Mouse (Mus musculus): Measurements from ENCODE around the gene Capn15.
A peak's percentile ranks its signal among the peaks of the same experiment; 100 is the strongest.

The Capn15 gene

DNA sequence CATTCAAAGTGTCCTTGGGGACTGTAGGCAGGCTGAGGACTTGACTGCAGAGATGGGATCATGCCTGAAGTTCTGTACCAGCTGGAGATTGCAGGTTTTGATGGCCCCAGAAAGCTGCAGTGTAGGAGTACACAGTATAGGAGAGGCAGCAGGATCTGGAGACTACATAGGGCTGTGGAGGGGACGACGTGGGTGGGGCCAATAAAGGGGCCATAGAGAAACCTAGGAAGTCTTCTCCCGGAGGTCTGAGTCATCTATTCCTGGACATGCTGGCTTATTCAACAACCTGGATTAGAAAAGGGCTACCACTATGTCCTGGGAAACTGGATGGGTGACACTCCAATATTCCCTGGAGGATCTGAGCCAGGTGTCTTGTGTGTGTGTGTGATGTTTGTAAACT lies 29.9 kb downstream of the Capn15 start:
- DNase-seq (ENCODE audit: low spot score in 2 of 2): no peak

DNA sequence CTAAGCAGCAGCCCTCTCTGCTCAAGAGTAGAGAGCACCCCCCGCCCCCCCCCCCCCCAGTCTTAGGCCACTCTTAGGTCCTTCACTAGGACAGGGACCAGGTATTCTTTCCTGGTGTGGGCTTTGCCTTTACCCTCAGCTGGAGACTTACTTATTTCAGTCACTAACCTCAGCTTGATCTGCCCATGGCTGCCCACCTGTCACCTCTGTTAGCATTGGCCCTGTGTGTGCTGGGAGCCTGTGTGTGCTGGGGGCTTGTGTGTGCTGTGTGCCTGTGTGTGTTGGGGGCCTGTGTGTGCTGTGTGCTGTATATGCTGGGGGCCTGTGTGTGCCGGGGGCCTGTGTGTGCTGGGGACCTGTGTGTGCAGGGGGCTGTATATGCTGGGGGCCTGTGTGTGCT lies 30.9 kb downstream of the Capn15 start:
- DNase-seq (ENCODE audit: low spot score in 2 of 2): no peak

DNA sequence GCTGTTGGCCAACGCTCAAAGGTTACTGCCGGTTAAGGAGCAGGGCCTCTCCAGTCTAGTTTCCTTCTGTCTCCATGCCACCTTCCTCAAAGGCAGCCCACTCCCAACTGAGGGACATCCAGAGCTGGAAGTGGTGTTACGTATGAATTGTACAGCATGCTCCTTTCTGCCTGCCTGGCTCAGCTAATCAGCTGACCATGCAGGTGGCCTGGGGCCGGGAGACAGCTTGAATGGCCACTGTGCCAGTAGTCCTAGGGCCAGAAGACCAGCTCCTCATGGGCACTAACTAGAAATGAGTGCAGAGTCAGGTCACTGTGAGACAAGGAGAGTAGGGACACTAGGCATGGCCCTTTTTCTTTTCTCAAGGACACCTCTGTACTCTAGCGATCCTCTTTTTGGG lies 32.4 kb downstream of the Capn15 start:
- DNase-seq (ENCODE audit: low spot score in 2 of 2): no peak

DNA sequence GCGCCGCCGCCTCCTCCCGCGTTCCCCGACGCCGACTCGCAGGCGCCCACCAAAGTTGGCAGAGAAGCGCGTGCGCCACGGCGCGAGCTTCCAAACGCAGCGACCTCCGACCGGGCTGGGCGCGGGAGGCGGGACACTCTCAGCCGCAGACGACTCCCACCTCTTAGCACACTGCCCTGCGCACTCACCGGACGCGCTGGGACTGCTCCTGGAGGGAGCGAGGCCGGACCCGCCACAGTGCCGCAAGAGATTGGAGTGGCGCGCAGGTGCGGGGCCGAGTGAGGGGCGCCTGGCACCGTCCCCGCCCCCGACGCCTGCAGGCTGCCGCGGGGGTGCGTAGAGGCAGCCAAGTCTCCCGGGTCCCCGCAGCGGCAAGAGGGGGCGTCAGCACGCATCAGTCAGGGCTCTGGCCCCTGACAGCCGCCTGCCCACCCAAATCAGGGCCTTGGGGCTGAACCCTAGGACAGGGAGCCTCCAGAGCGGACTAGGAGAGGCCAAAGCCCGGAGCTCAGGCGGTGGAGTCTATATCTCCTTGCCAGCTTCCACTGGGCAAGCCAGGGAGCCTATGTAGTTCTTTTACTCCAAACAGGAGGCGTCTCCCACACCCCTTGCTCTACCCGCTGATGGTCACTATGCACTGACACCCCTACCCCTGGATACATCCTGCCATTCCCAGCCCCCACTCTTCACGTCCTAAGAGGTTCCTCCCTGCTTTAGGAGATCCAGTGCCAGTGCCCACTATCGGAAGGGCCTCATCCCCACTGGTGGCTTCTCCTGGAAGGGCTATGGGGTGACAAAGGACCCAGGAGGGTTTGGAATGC lies 33.6 kb downstream of the Capn15 start, which contains the start of gene A930017K11Rik:
Gene A930017K11Rik (minus strand): TSS at position 763 of the 821 bp plus-strand sequence.
- no peak for DNase-seq (ENCODE audit: low spot score in 2 of 2)

DNA sequence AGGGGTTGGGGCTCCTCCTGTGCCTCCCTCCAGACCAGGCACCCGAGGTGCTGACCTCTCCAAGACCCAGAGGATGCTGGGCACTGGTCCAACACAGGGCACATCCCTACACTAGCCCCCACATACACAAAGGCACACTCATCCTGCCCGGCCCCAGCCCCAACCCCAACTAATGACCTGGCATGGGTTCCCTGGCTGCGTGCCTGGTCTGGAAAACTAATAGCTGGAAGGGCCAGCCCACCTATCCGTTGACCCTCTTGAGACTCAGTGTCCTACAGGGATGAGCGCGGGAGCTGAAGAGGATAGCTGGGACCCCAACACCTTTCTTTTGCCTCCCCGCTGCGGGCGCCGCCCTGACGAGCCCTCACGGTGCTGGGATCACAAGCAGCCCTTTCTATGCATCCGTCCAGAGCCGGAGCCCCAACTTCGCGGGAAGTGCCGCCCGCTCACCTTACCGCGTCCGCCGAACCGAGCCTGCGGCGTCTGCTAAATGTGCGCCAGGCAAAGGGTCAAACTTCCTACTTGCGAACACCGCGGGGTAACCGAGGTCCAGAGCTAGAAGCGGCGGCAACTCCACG lies 34.3 kb downstream of the Capn15 start:
- no peak for DNase-seq (ENCODE audit: low spot score in 2 of 2)

DNA sequence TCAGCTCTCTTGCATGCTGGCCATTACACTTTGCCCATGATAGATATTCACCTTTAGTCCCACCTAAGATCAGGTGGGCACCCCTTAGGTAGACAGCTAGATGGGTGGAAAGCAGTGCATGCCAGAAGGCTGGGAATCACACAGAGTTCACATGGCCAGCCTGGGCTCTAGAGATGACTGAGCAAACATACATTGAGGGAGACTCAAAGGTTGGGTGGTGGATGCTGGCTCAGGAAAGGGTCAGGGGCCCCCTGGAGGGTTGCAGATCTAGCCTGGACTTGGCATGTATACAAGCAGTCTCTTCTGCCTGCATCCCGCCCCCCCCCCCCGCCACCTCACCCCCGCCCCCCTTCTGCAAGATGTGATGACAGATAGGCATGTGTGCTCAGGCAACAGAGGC lies 34.9 kb downstream of the Capn15 start:
- DNase-seq (ENCODE audit: low spot score in 2 of 2): no peak

DNA sequence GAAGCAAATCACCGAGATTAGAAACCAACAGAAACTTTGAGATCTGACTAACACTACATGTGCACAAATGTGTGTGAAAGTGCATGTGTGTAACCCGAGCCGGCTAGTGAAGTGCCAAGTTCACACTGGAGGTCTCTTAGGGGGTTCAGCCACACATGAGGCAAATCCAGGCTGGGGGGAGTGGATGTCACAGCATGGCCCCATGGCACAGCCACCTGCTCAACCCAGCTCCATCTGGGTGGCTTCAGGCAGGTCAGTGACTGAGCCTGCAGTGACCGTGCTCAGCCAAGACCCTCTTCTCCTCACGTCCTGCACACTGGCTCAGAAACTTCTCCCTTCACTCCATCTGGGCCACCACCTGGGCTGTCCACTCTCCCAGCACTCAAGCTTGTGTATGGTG lies 35.6 kb downstream of the Capn15 start:
- DNase-seq (ENCODE audit: low spot score in 2 of 2): no peak

DNA sequence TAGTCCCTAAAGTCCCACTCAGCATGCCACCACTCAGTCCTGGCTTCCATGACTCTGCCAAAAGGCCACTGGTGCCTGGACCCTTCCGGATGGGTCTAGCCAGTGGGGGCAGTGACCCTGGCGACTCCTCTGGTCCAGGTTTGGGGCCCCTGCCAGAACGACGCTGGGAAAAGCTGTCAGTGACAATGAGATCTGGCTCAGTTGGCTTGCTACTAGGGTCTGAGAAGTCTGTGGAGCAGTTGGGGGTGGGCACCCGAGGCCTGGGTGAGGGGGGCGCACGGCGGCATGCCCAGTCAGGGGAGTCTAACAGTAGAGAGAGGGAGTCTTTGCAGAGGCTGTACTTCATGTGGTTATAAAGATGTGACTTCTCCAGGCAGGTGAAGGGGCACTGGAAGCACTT lies 37.5 kb downstream of the Capn15 start:
- no peak for DNase-seq (ENCODE audit: low spot score in 2 of 2)

DNA sequence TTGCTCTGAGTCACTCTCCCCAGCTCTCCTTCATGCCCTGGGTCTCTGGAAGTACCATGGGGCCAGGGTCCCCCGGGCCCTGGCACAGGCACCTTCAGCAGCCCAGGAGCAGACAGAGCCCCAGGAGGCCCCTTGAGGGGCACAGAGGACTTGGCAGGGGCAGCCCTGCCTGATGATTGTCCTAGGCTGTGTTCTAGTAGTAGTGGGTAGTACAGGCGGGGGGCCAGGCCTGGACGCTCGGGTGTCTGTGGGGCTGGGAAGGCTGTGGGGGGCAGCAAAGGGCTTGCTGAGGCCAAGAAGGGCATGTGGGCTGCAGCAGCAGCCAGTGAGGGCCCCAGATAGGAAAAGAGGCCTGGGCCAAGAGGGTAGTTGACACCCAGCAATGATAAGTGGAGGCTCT lies 38.0 kb downstream of the Capn15 start:
- no peak for DNase-seq (ENCODE audit: low spot score in 2 of 2)

DNA sequence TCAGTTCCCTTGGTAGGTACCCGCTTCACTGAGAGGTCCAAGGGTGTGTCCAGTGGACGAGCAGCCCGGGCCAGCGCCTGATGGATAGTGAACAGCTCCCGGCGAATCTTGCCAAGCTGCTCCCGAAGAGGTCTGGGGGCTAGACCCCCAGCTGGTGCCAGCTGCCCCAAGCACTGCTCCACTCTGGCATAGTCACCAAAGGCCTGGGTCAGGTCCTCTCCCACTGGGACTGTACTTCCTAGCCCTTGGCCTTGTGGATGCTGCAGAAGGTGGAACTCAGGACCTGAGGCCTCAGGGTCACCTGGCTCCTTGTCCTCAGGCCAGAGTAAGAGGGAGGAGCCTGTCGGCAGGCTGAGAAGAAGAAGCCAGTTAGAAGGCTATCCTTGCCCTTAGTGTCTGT lies 38.7 kb downstream of the Capn15 start:
- DNase-seq (ENCODE audit: low spot score in 2 of 2): no peak

DNA sequence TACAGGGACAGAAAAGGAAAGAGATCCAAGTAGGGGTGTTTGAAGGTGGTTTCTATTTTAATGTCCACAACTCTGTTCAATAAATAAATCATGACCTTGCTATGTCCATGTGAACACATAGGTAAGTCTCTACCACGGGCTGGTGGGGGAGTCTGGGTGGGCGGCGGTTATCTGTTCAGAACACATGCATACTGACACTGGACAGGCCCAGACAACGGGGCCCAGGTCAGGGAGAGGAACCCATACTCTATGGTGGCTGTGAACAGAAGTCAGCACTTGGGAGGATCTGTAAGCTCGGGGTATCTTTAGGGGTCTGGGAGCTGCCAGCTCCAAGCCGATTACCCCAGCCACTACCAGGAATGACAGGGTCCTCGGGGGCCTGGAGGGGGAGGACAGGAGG lies 39.2 kb downstream of the Capn15 start:
- no peak for DNase-seq (ENCODE audit: low spot score in 2 of 2)

DNA sequence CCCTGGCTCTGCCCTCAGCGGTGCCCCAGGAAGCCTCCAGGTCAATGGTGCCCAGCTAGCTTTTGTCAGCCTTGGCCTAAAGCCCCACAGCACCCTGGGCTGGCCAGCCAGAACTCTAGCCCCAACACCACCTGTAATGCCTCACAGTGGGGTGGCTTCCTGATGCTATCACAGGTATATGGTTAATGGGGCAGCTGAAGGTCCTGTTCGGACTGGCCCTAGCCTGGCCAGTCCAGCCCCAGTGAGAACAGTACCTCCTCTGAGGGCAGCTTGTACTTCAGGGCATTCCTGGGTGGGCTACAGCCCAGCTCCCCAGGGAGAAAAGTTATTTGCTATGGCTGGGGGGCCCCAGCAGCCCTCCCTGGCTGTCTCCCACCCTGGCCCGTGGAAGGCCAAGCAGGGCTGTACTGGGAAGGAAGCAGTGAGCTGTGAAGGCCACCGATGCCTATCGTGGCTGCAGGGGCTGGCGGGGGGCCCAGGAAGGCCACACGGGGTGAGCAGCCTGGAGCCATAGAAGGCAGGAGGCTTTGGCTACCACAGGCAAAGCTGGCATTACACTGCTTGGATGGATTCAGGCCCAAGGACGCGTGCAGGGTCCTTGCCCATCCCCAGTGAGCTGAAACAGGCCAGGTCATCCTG lies 40.0 kb downstream of the Capn15 start:
- no peak for DNase-seq (ENCODE audit: low spot score in 2 of 2)

DNA sequence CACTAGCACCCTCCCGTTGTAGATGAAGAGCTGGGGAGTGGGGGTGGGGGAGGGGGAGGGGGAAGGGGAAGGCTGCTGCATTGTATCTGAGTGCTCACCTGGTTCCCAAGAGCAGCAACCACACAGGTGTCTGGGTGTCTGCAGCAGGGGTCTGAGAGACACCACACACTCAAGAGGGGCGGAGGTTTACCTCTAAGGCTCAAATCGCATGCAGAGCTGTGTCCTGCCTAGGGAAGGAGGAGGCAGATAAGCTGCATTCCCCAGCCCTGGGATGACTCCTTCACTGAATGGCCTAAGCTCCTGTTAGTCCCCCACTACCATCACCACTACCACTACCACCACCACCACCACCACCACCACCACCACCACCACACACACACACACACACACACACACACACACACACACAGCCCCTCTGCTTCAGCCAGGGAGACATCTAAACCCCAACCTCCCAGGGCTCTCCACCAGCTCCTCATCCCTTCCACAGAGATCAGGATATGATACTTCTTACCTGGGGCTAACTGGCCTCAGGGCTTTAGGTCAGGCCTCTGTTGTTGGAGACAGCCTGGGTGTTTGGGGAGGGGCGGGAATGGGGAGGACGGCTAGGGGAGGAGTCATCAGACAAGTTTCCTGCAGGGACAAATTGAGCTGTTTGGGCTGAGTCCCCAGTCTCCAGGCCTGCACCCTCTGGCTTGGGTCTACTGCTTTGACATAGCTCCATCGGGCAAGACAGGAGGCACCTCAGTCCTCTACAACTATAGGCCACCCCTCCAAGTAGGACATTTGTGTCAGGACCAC lies 41.0 kb downstream of the Capn15 start, which contains the start of the genes Pigq and Nhlrc4:
Gene Pigq (minus strand): TSS at position 571 of the 798 bp plus-strand sequence.
Gene Nhlrc4 (minus strand): TSS at position 596 of the 798 bp plus-strand sequence.
- DNase-seq (ENCODE audit: low spot score in 2 of 2): no peak

DNA sequence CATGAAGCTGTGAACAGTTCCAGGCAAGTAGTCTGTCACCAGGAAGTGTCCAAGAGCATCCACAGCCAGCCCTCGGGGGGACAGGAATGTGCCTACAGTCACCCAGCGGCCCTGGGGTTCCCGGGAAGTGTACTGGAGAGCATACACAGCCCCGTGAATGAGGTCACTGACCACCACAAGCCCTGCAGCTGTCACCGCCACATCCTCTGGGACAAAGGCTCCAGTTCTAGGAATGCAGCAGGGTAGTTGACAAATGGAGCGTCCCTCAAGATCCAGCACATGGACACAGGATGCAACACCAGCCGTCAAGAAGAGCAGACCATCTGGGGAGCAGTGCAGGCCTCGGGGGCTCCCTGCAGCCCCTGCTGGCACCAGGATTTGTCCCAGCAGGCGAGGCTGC lies 41.8 kb downstream of the Capn15 start:
- no peak for DNase-seq (ENCODE audit: low spot score in 2 of 2)

DNA sequence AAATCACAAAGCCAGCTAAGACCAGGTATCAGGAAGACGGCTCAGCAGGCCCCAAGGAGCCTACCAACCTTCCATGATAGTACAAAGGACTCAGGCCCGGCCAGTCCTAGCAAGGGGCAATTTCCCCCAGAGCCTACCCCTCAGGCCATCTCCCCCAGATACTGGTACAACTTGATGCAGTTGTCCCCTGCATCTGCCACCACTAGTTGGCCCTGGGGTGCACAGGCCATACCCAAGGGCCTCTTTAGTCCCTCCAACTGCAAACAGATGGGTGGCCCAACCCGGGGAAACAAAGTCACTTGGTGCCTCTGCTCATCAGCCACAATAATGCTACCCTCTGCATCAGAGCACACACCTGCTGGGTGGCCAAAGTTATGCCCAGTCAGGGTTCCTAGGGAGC lies 42.4 kb downstream of the Capn15 start:
- no peak for DNase-seq (ENCODE audit: low spot score in 2 of 2)

DNA sequence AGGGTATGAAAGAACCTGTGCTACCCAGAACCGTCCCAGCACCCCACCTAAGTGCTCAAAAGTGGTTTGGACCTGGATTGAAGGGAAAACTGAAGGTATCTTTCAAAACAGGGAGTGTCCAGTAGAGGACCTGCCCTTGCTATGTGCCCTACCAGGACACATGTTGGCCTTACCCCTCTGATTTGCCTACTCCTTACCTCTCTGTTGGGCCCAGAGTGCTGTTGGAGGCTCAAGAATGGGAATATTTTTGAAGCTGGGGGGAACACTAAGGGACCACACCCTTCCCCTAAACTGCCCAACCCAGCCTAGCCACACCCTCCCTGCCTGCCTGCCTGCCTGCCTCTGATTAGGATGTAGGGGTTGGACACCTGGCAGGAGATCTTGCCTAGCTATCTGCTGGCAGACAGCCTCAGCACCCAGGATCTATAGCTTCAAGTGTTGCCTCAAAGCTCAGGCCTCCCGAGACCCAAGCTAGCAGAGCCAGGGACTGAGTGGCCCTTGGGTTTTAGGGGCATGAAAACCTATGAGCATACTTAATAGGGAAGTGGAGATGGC lies 42.9 kb downstream of the Capn15 start:
- no peak for DNase-seq (ENCODE audit: low spot score in 2 of 2)

DNA sequence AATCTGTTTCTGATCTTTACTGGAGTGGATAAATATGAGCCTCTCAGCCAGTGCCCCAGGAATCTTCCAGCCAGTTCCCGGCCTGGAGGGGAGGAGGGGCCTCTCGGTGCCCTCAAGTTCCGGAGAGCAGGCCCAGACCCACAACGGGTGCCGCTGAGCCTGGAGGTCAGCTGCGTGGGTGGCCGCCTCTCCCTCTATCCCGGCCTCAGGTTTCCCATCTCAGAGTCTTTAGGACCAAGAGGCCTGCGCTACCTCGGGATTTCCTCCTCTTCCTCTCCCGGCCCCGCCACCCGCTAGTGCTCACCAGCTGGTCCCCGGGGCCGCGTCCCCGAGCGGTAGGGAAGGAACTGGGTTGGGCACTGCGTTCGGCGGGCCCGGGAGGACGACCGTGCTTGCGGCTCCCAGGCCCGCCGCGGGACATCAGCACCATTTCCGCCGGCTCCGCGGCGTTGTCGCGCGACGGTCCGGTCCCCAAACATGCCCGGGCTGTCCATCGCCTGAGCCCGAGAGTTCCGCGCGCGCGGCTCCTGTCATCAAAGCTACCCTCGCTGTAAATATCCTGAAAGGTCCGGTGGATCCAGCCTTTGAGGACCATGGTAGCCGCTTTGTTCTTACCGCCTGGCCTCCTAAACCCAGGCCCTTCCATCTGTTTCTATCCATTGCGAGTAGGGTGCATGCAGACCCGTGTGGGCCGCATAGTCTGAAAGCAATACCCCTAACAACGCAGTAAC lies 43.9 kb downstream of the Capn15 start:
- peak in 1 of 2 experiments; percentile 73 for DNase-seq (ENCODE audit: low spot score in 2 of 2)

DNA sequence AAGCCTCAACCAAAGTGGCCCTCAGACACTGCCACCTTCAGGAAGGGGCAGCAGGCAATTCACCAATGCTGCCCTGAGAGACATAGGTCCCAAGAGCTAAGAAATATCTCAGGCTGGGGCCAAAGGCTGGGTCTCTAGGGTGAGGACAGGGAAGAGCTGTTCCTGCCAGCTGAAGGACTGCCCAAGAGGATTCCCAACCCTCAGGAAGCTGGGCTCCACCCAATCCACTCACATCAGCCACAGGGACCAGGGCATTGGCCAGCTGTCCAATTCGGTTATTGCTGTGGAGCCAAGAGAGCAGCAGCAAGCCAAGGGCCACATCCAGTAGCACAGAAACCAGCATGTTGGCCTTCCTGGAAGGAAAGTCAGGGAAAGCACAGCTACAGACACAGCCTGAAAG lies 51.1 kb downstream of the Capn15 start:
- DNase-seq (ENCODE audit: low spot score in 2 of 2): no peak

DNA sequence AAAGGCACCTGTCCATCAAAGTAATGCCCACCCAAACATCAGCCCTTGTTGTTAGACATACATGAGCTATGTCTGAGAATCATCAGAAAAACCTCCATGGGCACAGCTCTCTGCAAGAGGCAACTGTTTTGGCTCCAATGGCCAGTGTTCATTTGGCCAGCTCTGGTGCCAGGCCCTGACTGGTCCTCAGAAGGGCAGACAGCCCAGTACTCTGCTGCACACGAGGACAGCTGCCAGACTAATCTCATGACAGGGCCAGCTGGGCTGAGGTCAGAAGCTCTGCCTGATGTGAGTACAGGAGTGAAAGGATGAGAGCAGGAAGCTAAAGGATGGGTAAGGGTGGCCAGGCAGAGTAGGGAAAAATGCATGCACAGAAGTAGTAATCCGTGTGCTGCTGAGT lies 60.2 kb downstream of the Capn15 start:
- DNase-seq (ENCODE audit: low spot score in 2 of 2): no peak

DNA sequence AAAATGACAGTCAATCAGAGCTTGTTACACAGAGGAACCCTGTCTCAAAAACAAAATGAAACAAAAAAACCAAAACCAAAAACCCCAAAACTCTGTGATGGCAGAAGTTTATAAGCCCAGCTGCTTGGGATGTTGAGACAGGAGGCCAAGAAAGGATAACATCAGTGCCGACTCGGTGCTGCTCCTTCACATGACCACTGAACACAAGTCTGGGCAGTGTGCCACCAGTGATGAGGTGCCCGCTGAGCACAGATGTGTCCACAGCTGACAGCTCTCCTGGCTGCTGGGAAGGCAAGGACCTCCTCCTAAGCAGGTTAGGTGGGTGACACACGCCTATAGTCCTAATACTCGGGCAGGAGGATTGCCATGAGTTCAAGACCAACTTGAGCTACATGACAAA lies 63.5 kb downstream of the Capn15 start:
- no peak for DNase-seq (ENCODE audit: low spot score in 2 of 2)

All from frontal cortex, postnatal 10 days (tissue).